Mouse (Mus musculus): ENCODE data around the gene Tmem63a.

DNA sequence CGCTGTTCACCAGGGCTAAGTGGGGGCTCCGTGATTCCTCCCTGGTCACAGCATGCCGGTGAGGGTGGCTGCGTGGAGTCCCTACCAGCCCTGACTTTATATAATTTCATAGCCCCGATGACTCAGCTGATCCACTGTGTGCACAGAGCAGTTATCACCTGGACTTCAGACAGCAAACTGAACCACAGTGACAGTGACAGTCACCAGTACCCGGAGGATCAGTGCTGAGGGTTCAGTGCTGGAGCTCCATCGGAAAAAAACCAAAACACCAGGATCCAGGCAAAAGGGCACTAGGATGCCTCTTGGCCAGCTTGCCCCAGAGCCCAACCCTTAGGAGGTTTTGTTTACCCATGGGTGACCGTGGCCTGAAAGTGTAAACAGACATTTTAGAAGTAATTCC is 63.2 kb downstream of the Tmem63a start:
- TF ChIP-seq CTCF (IDR thresholded peaks at IDR 0.05; ENCODE audit: low read depth) (no peak), EP300 (IDR thresholded peaks at IDR 0.05; ENCODE audit: low read depth) (no peak)

All from liver, embryonic 14.5 days (tissue).